Mouse (Mus musculus) mature B cell (primary cell): ENCODE measurements around the gene Iltifb.
"Not testable (repeated sequence)": the region's sequence is repeated elsewhere in the genome, so short reads cannot be mapped to it uniquely, and the experiment has no call there.

ENCODE experiments used
- in situ Hi-C: fragments of 300-500 bp; cut with MboI; formaldehyde crosslinking; loops from 2 replicates; pipeline ENCODE4 v1.14.3; 2019

Gene Iltifb

DNA sequence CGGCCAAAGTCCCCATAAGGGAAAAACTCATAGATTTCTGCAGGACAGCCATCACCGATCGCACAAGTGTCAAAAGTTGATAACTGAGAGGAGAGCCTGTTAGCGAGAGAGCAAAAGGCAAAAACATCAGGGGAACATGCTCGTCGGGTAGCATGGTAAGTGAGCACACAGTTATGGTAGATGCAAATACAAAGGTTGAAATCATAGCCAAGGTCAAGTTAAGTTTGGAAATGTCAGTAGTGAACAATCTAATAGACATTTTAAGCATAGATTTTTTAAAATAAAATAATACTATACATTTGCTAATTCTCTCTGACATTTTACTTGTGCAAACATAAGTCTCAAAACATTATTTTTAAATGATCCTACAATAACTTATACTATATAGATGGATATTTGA is at the start of gene Iltifb:
Gene Iltifb (minus strand): TSS at position 101 of the 400 bp plus-strand sequence.
- in situ Hi-C loops = no loop called here

- in situ Hi-C loops = not testable (repeated sequence)
These were observed 48.3 kb upstream of the Iltifb start, which contains the start of gene Gm9046 for GRCm38 (mm10) chr10:118343155-118343554. TSS of gene Gm9046 (minus strand) at chr10:118343255.

GRCm38 (mm10) chr10:118337731-118338130 is 42.9 kb upstream of the Iltifb start, which contains the start of gene Gm9045:
TSS of gene Gm9045 (minus strand) at chr10:118337831.
- in situ Hi-C loops = not testable (repeated sequence)

DNA sequence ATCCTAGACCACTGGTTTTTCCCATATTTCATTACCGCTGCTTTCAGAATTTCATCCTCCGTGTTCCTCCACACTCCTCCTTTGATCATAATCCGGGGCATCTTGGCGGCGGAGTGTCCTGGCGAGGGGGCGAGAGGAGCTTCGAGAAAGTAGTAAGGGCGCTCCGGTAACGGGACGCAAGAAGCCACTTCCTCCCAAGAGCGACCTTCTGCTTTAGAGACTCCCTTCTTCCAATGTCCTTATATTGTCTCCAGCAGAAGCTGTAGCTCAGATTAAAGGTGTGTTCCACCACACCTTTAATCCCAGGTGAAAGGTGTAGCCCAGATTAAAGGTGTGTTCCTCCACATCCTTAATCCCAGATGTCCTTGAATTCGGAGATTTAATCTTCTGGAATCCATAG is 37.5 kb upstream of the Iltifb start, which contains the start of gene Gm9044:
Gene Gm9044 (minus strand): TSS at position 101 of the 400 bp plus-strand sequence.
- in situ Hi-C loops = not testable (repeated sequence)

DNA sequence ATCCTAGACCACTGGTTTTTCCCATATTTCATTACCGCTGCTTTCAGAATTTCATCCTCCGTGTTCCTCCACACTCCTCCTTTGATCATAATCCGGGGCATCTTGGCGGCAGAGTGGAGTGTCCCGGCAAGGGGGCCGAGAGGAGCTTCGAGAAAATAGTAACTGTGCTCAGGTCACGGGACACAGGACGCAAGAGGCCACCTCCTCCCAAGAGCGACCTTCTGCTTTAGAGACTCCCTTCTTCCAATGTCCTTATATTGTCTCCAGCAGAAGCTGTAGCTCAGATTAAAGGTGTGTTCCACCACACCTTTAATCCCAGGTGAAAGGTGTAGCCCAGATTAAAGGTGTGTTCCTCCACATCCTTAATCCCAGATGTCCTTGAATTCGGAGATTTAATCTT is 32.0 kb upstream of the Iltifb start, which contains the start of gene Gm9040:
Gene Gm9040 (minus strand): TSS at position 101 of the 400 bp plus-strand sequence.
- in situ Hi-C loops = not testable (repeated sequence)

- in situ Hi-C loops = no loop called here
These were observed 24.2 kb upstream of the Iltifb start for GRCm38 (mm10) chr10:118319024-118319423.

DNA sequence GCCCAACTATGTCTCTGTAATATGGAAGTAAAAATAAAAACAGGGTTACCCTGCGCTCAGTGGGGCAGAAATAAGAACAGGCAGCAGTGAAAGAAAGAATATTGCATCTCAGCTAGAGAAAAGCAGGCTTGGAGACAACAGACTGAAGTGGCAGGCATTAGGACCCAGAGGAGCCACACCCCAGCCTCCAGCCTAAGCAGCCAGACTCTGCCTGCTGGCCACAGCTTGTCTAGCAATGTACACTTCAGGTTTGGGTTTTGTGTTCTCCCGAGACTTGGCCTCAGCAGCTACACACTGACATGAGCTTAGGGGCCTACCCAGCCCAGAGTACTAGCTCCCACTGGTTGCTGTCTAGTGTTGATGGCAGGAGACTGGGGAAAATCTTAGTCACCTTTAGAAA is 7.3 kb upstream of the Iltifb start:
- in situ Hi-C loops = not testable (repeated sequence)

DNA sequence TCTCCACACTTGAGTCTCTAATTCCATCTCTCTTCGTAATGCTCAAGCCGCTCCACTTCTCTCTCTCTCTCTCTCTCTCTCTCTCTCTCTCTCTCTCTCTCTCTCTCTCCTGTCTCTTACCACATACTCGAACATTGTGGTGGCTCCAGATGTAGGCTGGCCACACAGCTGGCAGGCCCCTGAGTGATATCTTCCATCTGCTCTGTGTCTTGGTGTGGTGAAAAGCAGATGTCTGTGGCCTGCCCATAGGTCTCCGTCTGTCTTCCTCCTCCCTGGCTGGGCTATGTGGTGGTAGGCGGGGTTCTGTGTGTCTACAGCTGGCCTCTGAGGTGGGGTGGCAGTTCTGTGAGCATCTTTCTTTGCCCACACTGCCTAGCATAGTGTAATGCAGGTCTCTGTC is 11.8 kb downstream of the Iltifb start:
- in situ Hi-C loops = not testable (repeated sequence)

GRCm38 (mm10) chr10:118282565-118282964 is 12.3 kb downstream of the Iltifb start:
- in situ Hi-C loops = not testable (repeated sequence)

DNA sequence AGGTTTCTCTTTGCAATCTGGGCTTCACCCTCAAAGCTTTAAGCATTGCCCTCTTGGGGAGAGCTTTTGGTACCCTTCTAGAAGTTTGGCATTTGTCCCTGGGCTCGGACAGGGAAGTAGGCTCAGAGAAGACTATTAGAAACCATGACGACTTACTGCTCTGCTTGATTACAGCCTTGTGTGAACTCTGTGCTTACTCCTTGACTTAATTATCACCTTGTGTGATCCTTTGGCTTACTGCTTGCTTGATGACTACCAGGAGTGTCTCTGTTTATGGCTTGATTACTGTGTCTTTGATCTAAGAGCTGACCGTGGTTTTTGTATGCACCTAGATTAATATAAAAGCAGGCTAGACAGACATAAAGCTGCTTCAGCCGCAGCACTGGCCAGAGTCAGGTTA is 16.8 kb downstream of the Iltifb start:
- in situ Hi-C loops = not testable (repeated sequence)

DNA sequence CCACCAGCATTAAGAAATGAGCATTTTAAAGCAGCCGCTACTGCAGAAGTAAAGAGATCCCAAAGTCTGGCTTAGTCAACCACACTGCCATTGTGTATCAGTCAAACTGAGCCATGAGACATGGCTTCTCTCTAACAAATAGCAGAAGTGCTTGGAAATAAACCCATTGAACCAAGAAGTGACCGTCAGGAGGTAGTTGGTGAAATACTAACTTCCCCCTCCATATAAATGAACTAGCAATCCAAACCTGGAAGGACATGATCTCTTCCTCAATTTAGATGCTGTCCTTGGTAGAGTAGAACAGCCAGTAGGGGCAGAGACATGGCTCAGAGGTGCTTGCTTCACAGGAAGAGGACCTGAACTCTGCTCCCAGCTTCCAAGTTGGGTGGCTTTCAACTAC is 23.4 kb downstream of the Iltifb start:
- in situ Hi-C loops = not testable (repeated sequence)

DNA sequence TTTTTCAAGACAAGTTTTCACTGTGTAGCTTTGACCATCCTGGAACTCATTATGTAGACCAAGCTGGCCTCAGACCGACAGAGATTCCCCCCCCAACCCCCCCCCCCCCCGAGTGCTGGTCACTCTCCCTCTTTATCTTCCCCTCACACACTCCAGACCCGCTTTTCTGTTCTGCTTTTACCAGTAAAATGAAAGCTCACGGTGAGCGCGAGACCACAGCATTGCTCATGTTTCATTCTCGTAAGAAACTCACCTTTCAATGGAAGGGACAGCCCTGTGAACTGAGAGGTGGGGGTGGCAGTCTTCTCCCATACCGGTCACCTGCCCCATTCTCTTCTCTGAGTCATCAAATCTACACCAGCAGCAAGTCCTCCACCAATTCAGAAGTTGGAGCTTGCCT is 26.0 kb downstream of the Iltifb start:
- in situ Hi-C loops = not testable (repeated sequence)

- in situ Hi-C loops = not testable (repeated sequence)
These were observed 36.5 kb downstream of the Iltifb start, which contains the start of gene Gm32802 for GRCm38 (mm10) chr10:118258388-118258787. TSS of gene Gm32802 (plus strand) at chr10:118258688.

GRCm38 (mm10) chr10:118250852-118251295 is 44.0 kb downstream of the Iltifb start:
- in situ Hi-C loops = no loop called here

DNA sequence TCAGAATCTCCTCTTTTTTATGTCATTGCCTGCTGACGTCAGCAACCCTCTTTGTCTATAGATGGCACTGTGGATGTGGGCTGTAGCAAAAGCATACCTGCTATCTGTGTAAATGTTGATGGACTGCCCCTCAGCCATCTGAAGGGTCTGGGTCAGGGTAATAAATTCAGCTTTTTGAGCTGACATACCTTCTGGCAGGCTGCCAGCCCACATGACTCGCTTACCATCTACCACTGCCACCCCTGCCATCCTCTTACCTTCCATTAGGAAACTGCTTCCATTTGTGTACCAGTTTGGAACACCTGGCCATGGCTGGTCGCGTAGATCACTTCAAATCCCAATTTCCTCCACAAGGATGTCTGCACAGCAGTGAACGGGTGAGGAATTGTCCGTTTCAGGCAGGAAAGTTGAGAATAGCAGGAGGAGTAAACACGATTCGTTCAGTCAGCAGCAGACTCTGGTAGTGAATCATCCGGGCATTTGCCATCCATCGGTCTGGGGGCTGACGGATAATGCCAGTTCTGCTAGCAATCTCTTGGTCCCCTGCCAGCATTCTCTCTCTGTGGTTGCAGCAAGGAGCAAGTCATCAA is 45.7 kb downstream of the Iltifb start:
- in situ Hi-C loops = not testable (repeated sequence)

DNA sequence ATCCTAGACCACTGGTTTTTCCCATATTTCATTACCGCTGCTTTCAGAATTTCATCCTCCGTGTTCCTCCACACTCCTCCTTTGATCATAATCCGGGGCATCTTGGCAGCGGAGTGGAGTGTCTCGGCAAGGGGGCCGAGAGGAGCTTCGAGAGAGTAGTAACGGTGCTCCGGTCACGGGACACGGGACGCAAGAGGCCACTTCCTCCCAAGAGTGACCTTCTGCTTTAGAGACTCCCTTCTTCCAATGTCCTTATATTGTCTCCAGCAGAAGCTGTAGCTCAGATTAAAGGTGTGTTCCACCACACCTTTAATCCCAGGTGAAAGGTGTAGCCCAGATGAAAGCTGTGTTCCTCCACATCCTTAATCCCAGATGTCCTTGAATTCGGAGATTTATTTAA is 54.2 kb downstream of the Iltifb start, which contains the start of gene Gm32717:
Gene Gm32717 (minus strand): TSS at position 101 of the 400 bp plus-strand sequence.
- in situ Hi-C loops = not testable (repeated sequence)
